Mouse (Mus musculus): Measurements from ENCODE around the gene Mfsd6l.
A peak's percentile ranks its signal among the peaks of the same experiment; 100 is the strongest.

Gene Mfsd6l

GRCm38 (mm10) chr11:68559546-68559945 lies 3.6 kb downstream of the Mfsd6l start:
- DNase-seq = no peak

- DNase-seq = no peak
Observed at GRCm38 (mm10) chr11:68561957-68562950, 6.3 kb downstream of the Mfsd6l start.

GRCm38 (mm10) chr11:68564356-68565031 lies 8.5 kb downstream of the Mfsd6l start:
- DNase-seq = no peak

GRCm38 (mm10) chr11:68565032-68565429 lies 9.0 kb downstream of the Mfsd6l start:
- no peak for DNase-seq

- DNase-seq = peak; percentile 48
Observed at GRCm38 (mm10) chr11:68566447-68567059, 10.6 kb downstream of the Mfsd6l start.

DNA sequence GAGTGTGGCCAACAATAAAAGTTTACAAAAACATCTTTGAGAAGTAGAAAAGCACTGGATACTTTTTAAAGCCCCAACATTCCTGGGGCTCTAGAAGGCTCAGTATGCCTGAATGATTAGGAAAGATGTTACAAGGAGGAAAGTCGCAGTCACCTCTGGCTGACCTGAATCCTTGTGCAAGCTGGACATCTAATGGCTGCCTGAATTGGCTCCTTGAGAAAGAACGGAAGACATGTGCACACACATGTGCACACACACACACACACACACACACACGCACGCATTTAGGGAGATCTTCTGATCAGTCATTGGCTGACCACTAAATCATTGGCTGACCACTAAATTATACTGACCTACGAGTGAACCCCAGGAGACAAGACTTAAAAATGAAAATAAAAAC lies 14.9 kb downstream of the Mfsd6l start:
- DNase-seq = no peak

DNA sequence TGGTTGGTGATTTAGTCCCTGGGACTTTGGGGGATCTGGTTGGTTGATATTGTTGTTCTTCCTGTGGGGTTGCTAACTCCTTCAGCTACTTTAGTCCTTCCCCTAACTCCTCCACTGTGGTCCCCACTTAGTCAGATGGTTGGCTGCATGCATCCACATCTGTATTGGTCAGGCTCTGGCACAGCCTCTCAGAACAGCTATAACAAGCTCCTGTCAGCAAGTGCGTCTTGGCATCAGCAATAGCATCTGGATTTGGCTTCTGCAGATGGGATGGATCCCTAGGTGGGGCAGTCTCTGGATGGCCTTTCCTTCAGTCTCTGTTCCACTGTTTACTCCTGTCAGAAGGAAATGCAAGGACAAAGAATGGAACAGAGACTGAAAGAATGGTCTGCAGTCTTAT lies 21.1 kb downstream of the Mfsd6l start:
- DNase-seq = no peak

DNA sequence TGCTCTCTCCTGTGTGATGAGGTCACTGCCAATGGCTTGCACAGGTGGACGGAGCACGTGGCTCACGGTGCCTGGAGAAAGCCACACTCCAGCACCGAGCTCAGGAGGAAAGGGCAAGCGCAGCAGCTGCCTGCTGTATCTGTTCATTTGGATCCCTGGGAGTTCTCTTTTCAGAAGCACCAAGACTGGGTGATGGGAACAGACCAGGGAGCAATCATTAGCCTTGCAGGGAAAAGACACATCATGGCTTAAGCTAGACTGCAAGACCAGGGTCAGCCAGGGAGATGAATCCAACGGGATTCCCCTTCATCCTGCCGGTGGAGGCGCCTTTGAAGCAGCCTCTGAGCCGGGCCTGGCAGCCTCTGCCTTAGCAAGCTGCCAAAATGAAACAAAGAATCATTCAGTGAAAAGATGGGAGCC lies 23.5 kb downstream of the Mfsd6l start:
- DNase-seq = no peak

GRCm38 (mm10) chr11:68580566-68580965 lies 24.6 kb downstream of the Mfsd6l start:
- DNase-seq = no peak

- no peak for DNase-seq
Observed at GRCm38 (mm10) chr11:68583225-68583624, 27.2 kb downstream of the Mfsd6l start.

DNA sequence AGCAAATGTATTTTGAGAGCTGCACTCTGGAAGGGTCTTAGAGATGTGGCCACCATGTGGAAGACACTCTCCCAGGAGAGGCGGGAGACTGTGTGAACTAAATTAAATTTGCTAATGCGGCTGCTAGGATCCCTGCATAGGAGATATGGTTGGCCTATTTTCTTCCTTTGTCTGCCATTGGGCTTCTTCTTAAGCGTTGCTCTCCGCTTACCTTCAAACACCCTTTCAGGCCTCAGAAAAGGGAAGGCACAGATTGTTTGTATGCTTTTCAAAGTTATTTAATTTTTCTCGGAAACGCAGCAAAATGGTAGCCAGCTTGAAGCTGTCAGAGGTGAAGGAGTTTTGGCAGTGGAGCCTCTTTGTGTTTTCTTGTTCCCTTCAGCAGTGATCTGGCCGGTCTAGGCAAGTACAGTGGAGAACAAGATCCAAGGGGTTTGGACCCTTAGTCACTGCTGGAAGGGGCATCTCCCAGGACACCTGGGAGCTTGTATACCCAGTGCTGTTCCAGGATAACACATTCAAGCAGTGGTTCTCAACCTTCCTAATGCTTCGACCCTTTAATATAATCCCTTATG lies 28.0 kb downstream of the Mfsd6l start:
- DNase-seq = no peak

DNA sequence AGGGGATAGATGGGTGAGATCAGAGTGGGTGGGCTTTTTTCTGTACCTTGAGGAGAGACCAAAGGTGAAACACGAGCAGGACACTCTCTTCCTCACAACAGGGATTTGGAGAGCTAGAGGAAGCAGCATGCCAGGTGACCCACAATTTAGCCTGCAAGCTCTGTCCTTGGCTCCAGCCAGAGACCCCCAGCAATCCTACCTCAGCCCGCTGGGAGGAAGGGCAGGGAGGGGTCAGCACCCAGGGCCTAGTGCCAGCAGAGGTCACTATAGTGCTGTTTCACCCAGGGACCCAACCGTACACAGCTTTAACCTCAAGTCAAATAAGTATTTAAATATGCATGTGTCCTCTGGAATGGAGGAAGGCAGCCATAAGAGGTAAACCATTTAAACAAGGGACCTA lies 29.9 kb downstream of the Mfsd6l start:
- DNase-seq = no peak

GRCm38 (mm10) chr11:68586721-68587120 lies 30.7 kb downstream of the Mfsd6l start, which contains the start of gene Ccdc42:
Gene Ccdc42 (plus strand): TSS chr11:68587021.
- DNase-seq = no peak

DNA sequence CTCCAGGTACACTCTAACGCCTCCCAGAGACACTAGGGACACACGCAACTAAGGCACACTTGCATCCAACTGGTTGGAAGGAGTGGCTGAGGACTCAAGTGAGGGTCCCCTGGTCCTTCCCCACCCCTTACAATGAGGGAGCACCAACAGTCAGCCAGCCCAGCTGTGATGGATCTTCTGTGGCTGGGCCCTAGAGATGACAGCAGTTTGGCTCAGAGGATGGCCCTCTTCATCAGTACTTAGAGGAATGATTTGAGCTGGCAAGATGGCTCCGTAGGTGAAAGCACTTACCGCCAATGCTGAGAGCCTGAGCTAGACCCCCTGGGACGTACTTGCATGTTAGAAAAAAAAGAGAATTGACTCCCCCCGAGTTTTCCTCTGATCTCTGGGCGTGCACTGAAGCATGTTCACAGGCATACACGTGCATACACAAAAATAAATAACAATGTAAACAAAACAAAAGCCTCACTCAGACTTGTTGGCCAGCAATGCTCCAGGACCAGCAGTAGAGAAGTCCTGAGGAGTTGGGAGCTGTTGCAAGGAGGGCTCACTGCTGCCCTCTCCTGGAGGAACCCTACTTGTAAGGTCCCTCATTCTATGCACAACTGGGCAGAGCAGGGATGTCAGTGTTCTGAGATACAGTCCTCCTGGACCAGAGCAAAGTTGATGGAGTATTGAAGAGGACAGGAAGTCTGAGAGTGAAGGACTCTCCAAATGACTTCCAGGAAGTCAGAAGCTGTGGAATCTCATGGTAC lies 33.2 kb downstream of the Mfsd6l start:
- peak; percentile 70 for DNase-seq

DNA sequence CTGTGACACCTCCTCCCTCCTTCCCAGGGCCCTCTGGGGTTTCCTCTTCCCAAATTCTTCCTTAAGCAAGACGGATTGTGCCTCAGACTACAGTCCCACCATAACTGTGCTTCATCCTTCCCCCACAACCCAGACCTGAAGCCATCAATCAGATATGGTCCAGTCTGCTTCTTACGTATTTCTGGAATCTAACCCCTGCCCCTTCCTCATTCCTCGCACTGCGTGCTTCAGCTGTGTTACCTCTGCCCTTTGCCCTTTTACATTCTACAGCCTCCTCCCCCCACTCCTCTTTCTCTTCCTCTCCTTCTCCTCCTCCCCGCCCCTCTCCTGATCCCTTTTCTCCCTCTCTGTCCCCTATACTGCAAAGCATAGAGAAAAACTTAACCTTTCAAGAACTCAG lies 35.7 kb downstream of the Mfsd6l start:
- no peak for DNase-seq

DNA sequence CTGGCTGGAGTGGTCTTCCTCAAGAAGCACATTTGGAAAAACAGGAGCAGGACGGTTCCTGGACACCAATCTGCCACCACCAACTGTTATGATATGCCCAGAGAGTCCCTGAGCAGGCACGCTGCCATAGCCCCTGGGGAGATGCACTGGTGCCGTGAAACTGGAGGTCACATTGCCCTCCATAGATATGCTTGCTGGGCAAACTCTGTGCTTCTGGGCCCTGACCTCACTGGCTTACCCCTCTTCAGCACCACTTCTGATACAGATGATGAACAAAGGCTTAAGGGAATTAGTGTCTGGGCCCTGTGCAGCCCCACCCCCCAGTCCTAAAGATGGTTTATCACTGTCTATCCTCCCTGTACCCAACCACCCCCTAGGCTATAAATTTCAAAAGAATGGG lies 37.3 kb downstream of the Mfsd6l start:
- no peak for DNase-seq

GRCm38 (mm10) chr11:68597912-68598311 lies 41.9 kb downstream of the Mfsd6l start:
- DNase-seq = no peak

- no peak for DNase-seq
Observed at GRCm38 (mm10) chr11:68600551-68601021, 44.6 kb downstream of the Mfsd6l start.

GRCm38 (mm10) chr11:68601486-68601991 lies 45.6 kb downstream of the Mfsd6l start:
- DNase-seq = no peak

DNA sequence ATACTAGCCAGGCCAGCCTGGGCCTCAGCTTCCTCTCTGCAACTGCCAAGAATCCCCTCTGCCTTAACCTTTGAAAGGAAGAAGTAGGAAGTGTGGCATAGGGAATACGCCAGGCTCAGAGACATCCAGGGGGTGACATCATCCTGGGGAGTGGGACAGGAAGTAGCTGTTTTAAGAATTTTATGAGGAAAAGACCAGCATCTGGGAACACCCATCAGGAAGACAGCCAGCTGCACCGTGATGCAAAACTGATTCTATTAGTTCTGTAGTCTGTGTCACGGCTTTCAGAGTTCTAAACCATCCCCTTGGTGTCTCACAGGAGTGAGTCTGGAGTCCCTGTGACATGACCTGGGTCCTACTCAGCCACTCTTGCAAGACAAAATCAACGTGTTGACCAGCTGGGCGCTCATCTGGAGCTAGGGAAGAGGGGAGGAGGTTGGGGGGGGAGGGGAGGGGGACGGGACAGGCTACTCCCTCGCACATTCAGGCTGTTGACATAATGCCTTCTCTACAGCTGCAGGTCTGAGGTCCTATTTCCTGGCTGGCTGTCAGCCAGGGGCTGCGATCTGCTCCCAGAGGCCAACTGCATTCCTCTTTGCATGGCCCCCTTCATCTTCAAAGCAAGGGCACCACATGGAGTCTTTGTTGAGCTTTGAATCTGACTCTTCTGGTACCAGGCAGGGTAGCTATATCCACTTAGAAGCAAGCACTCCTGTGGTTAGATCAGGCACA lies 46.4 kb downstream of the Mfsd6l start:
- no peak for DNase-seq

DNA sequence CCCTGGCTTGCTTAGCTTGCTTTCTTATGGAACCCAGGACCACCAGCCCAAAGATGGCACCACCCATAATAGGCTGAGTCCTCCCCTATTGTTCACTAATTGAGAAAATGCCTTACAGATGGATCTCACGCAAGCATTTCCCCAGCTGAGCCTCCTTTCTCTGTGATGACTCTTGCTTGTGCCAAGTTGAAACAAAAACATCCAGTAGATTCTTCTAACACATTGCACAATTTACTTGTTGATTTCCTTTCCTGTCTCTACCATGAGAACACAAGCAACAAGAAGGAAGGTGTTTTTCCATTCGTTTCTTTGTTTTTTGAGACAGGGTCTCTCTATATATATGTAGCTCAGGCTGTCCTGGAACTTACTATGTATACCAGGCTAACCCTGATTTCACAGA lies 51.1 kb downstream of the Mfsd6l start:
- DNase-seq = no peak

Measured in kidney, adult 11 months (tissue).